Mouse (Mus musculus): ENCODE results near the gene Gm42906. TPM values are rescaled to one million over a fixed set of nuclear protein-coding genes. Genes with fewer than 3 reads are reported as not detected.

Gm42906 gene
- polyA plus RNA-seq, 1 experiment from 2014 or later: not detected

GRCm38 (mm10) chr5:151105054-151105971 lies 322.6 kb downstream of the Gm42906 start:
- Histone ChIP-seq H3K36me3 (no peaks in the 10 kb centered on the region), H3K27ac (no peak overlapping the region), H3K9ac (no peak overlapping the region), H3K4me3 (no peak overlapping the region), H3K27me3 (replicated peaks) (no peaks in the 10 kb centered on the region), H3K9me3 (no peaks in the 10 kb centered on the region), H3K4me1 (peaks cover 11% of the 10 kb centered on the region), H3K4me2 (replicated peaks) (no peak overlapping the region)
- ATAC-seq (ENCODE audit: low FRiP score, low read depth): no peak
- WGBS: 80% methylated on average over 10 of the region's 10 CpGs

GRCm38 (mm10) chr5:151104354-151105053 lies 323.5 kb downstream of the Gm42906 start:
- peaks cover 11% of the 10 kb centered on the region for H3K4me1 ChIP-seq
- H3K9ac ChIP-seq: no peak overlapping the region
- no peaks in the 10 kb centered on the region for H3K9me3 ChIP-seq
- H3K27ac ChIP-seq: no peak overlapping the region
- 61% methylated on average over 9 of the region's 9 CpGs for WGBS
- no peaks in the 10 kb centered on the region for H3K36me3 ChIP-seq
- no peak overlapping the region for H3K4me2 ChIP-seq (replicated peaks)
- H3K27me3 ChIP-seq (replicated peaks): no peaks in the 10 kb centered on the region
- ATAC-seq (ENCODE audit: low FRiP score, low read depth): no peak
- H3K4me3 ChIP-seq: no peak overlapping the region

- Histone ChIP-seq H3K27me3 (replicated peaks) (no peaks in the 10 kb centered on the region), H3K4me3 (no peak overlapping the region), H3K27ac (no peak overlapping the region), H3K9ac (no peak overlapping the region), H3K36me3 (no peaks in the 10 kb centered on the region), H3K9me3 (no peaks in the 10 kb centered on the region), H3K4me2 (replicated peaks) (no peak overlapping the region), H3K4me1 (peaks cover 8% of the 10 kb centered on the region)
- ATAC-seq (ENCODE audit: low FRiP score, low read depth): no peak
- WGBS: 79% methylated on average over 4 of the region's 4 CpGs
Observed at GRCm38 (mm10) chr5:151103284-151103683, 324.7 kb downstream of the Gm42906 start.

GRCm38 (mm10) chr5:151102262-151102661 lies 325.7 kb downstream of the Gm42906 start:
- no peaks in the 10 kb centered on the region for H3K4me1 ChIP-seq
- H3K27me3 ChIP-seq (replicated peaks): no peaks in the 10 kb centered on the region
- no peaks in the 10 kb centered on the region for H3K36me3 ChIP-seq
- no peak overlapping the region for H3K27ac ChIP-seq
- no peaks in the 10 kb centered on the region for H3K9me3 ChIP-seq
- ATAC-seq (ENCODE audit: low FRiP score, low read depth): no peak
- H3K4me2 ChIP-seq (replicated peaks): no peak overlapping the region
- no peak overlapping the region for H3K4me3 ChIP-seq
- no peak overlapping the region for H3K9ac ChIP-seq
- 59% methylated on average over 2 of the region's 2 CpGs for WGBS

DNA sequence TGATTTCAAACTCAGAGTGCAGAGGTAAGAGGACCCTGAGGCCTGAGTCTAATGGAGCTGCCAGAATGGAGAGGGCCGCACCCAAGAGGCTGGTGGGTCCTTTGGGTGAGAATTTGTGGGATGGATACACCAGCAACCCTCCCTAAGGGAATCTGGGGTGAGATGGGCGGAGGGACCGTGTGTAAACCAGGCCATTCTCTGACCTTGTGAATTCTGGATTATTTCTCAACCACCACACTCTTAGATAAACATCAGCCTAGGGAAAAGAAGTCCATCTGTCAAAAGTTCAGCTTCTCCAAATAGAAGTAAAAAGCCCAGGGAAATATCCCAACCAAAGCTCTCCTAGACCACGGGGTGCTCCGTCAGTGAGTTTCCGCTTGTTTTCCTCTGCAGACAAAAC lies 332.0 kb downstream of the Gm42906 start:
- Histone ChIP-seq H3K4me1 (no peaks in the 10 kb centered on the region), H3K9me3 (no peaks in the 10 kb centered on the region), H3K4me3 (no peak overlapping the region), H3K9ac (no peak overlapping the region), H3K27ac (no peak overlapping the region), H3K27me3 (replicated peaks) (no peaks in the 10 kb centered on the region), H3K4me2 (replicated peaks) (no peak overlapping the region), H3K36me3 (no peaks in the 10 kb centered on the region)
- WGBS: 82% methylated on average over 6 of the region's 6 CpGs
- no peak for ATAC-seq (ENCODE audit: low FRiP score, low read depth)

DNA sequence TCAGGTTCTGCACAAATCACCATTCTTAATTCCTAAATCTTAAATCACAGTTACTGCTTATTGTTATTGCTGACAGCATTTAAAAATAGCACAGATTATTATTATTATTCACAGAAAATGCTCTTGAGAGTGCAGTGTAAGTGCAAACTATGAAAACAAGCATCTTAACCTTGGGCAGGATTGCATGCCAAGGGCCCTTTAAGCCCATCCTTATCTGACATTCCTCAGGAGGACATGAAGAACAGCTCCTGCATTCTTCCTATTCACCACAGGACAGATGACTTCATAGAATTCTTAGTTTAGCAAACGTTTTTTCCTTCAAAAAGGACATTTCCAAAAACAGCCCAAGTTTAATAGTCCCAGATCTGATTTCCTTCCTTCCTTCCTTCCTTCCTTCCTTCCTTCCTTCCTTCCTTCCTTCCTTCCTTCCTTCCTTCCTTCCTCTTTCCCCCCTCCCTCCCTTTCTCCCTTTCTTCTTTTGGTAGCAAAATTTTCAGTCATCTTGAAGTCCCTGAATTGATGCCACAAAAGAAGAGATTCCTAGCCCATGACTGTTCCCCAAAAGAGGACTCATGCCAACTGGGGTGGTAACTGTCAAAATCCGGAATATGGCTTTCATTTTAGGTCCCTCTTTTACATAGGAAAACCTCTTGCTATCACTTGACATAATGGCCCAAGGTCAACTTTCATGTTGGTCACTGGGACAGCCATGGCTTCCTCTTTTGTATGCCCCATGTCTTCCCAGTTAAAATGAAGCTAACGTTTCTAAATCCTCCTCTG lies 334.9 kb downstream of the Gm42906 start:
- H3K4me2 ChIP-seq (replicated peaks): no peak overlapping the region
- H3K9ac ChIP-seq: no peak overlapping the region
- WGBS: 74% methylated on average over 3 of the region's 3 CpGs
- H3K36me3 ChIP-seq: no peaks in the 10 kb centered on the region
- H3K4me3 ChIP-seq: no peak overlapping the region
- ATAC-seq (ENCODE audit: low FRiP score, low read depth): no peak
- no peaks in the 10 kb centered on the region for H3K4me1 ChIP-seq
- H3K9me3 ChIP-seq: no peaks in the 10 kb centered on the region
- H3K27ac ChIP-seq: no peak overlapping the region
- no peaks in the 10 kb centered on the region for H3K27me3 ChIP-seq (replicated peaks)

- Histone ChIP-seq H3K36me3 (no peaks in the 10 kb centered on the region), H3K9me3 (no peaks in the 10 kb centered on the region), H3K4me3 (no peak overlapping the region), H3K27ac (no peak overlapping the region), H3K9ac (no peak overlapping the region), H3K4me1 (no peaks in the 10 kb centered on the region), H3K4me2 (replicated peaks) (no peak overlapping the region), H3K27me3 (replicated peaks) (no peaks in the 10 kb centered on the region)
- ATAC-seq (ENCODE audit: low FRiP score, low read depth): no peak
- 92% methylated on average over 6 of the region's 6 CpGs for WGBS
Observed at GRCm38 (mm10) chr5:151090996-151091395, 337.0 kb downstream of the Gm42906 start.

DNA sequence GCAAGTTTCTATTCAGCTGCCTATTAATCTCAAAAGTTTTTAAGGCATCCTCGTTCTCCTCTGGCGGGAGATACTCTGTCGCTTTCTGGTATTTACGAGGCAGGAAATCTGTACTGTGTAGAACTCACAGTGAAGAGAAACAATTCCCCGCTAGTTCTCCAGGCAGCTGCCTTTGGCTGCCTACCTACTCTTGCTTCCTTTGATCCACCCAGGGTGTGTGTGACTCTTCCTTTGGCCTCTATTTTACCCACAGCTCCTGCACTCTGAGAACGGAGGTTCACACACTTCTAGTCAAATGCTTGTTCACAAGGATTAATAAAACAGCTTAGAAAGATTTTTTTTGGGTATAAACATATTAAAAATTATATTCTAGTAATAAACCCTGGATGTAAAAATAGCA lies 338.8 kb downstream of the Gm42906 start:
- H3K9me3 ChIP-seq: no peaks in the 10 kb centered on the region
- H3K27ac ChIP-seq: no peak overlapping the region
- 37% methylated on average over 6 of the region's 6 CpGs for WGBS
- no peak overlapping the region for H3K4me2 ChIP-seq (replicated peaks)
- H3K9ac ChIP-seq: no peak overlapping the region
- H3K4me1 ChIP-seq: no peaks in the 10 kb centered on the region
- ATAC-seq (ENCODE audit: low FRiP score, low read depth): no peak
- no peaks in the 10 kb centered on the region for H3K27me3 ChIP-seq (replicated peaks)
- no peak overlapping the region for H3K4me3 ChIP-seq
- no peaks in the 10 kb centered on the region for H3K36me3 ChIP-seq

DNA sequence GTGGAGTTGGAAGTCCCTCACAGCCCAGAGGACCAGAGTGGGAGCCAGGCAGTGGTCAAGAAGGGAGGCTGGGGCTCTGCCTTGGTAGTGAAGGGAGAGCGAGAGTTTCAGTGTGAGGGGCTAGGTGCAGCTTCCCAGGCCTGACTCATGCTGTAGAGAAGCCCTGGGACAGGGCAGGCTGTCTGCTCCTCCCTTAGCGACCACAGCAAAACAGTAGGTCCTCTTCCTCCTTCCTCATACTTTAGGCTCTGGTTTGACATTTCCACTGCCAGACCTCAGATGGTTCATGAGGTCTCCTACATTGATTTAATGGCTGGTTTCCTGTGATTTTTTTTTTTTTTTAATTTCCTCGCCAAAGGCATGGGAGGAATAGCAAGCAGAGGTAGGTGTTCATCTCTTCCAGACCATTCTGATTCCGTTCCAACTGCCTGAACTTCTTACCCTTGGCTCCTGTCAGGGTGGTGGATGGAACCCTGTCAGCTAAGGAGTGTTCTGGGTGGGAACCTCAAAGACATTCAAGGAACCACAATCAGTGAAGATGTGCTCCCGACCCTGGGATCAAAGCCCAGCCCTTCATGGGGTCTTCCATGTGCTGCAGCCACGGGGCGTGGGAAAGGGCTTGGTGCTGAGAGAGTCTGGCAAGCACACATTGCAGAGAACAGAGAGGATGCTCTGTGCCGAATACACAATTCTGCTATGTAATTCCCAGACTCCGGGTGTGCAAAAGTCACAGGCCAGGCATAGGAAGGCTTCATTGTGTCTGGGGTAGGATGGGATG lies 341.3 kb downstream of the Gm42906 start:
- Histone ChIP-seq H3K4me3 (no peak overlapping the region), H3K4me1 (no peaks in the 10 kb centered on the region), H3K9ac (no peak overlapping the region), H3K9me3 (no peaks in the 10 kb centered on the region), H3K27ac (no peak overlapping the region), H3K27me3 (replicated peaks) (no peaks in the 10 kb centered on the region), H3K36me3 (no peaks in the 10 kb centered on the region), H3K4me2 (replicated peaks) (no peak overlapping the region)
- no peak for ATAC-seq (ENCODE audit: low FRiP score, low read depth)
- 80% methylated on average over 9 of the region's 9 CpGs for WGBS

GRCm38 (mm10) chr5:151085749-151086148 lies 342.2 kb downstream of the Gm42906 start:
- H3K9me3 ChIP-seq: no peaks in the 10 kb centered on the region
- H3K36me3 ChIP-seq: no peaks in the 10 kb centered on the region
- no peaks in the 10 kb centered on the region for H3K4me1 ChIP-seq
- WGBS: 79% methylated on average over 8 of the region's 8 CpGs
- no peak for ATAC-seq (ENCODE audit: low FRiP score, low read depth)
- no peak overlapping the region for H3K4me3 ChIP-seq
- H3K4me2 ChIP-seq (replicated peaks): no peak overlapping the region
- no peaks in the 10 kb centered on the region for H3K27me3 ChIP-seq (replicated peaks)
- no peak overlapping the region for H3K9ac ChIP-seq
- H3K27ac ChIP-seq: no peak overlapping the region

DNA sequence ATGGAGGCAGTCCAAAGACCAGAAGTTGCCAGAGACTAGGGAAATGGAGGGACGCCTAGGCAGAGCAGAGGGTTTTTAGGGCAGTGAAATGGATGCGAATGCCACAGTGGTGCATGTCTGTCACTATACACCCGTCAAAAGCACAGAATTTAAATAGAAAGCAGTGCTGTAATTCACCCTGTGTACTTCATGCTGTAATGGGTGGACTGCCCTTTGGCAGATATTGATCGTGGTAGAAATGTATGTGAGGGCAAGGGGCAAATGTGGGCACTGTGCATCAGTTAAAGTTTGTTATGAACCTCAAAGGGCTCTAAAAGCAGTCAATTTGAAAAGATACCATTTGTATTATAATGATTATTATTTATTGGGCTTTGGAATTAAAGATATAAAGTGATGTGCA lies 347.7 kb downstream of the Gm42906 start:
- ATAC-seq (ENCODE audit: low FRiP score, low read depth): no peak
- Histone ChIP-seq H3K4me2 (replicated peaks) (no peak overlapping the region), H3K4me1 (no peaks in the 10 kb centered on the region), H3K4me3 (no peak overlapping the region), H3K9ac (no peak overlapping the region), H3K27ac (no peak overlapping the region), H3K9me3 (0 out of 2 replicates have a peak, but pooled peaks cover 3% of the 10 kb centered on the region), H3K27me3 (replicated peaks) (no peaks in the 10 kb centered on the region), H3K36me3 (no peaks in the 10 kb centered on the region)
- WGBS: 89% methylated on average over 4 of the region's 4 CpGs

All from neural tube, embryonic 12.5 days (tissue).